Mouse (Mus musculus) right cerebral cortex, postnatal 36 days (tissue): ENCODE data around the gene Ndufs8.

Source experiments
- DNase-seq, 2 experiments: peaks; one replicate each; pipeline ENCODE4 v3.0.0; 2022; ENCODE audit warnings: low spot score in 2 of 2, mixed read lengths in 1 of 2

Gene Ndufs8

GRCm38 (mm10) chr19:3931716-3932115, 19.1 kb upstream of the Ndufs8 start:
- no peak for DNase-seq

- DNase-seq = no peak
Observed at GRCm38 (mm10) chr19:3930262-3931057, 17.9 kb upstream of the Ndufs8 start.

GRCm38 (mm10) chr19:3929211-3929941, 16.8 kb upstream of the Ndufs8 start, which contains the start of gene Aldh3b1:
Gene Aldh3b1 (minus strand): TSS chr19:3929808.
- DNase-seq = peak in 1 of 2 experiments; percentile 52

- no peak for DNase-seq
Observed at GRCm38 (mm10) chr19:3928779-3929178, 16.2 kb upstream of the Ndufs8 start.

- no peak for DNase-seq
Observed at GRCm38 (mm10) chr19:3927989-3928388, 15.4 kb upstream of the Ndufs8 start.

- DNase-seq = no peak
Observed at GRCm38 (mm10) chr19:3926685-3927084, 14.1 kb upstream of the Ndufs8 start.

- DNase-seq = no peak
Observed at GRCm38 (mm10) chr19:3926279-3926678, 13.7 kb upstream of the Ndufs8 start.

GRCm38 (mm10) chr19:3925859-3926258, 13.3 kb upstream of the Ndufs8 start:
- no peak for DNase-seq

GRCm38 (mm10) chr19:3924868-3925267, 12.3 kb upstream of the Ndufs8 start:
- no peak for DNase-seq

GRCm38 (mm10) chr19:3924190-3924589, 11.6 kb upstream of the Ndufs8 start:
- no peak for DNase-seq

- DNase-seq = no peak
Observed at GRCm38 (mm10) chr19:3923586-3923985, 11.0 kb upstream of the Ndufs8 start.

GRCm38 (mm10) chr19:3922661-3923371, 10.2 kb upstream of the Ndufs8 start:
- DNase-seq = no peak

- no peak for DNase-seq
Observed at GRCm38 (mm10) chr19:3919928-3920327, 7.4 kb upstream of the Ndufs8 start.

GRCm38 (mm10) chr19:3916727-3917126, 4.2 kb upstream of the Ndufs8 start:
- no peak for DNase-seq

GRCm38 (mm10) chr19:3914535-3914934, 2.0 kb upstream of the Ndufs8 start:
- no peak for DNase-seq

GRCm38 (mm10) chr19:3913692-3914091, 1.1 kb upstream of the Ndufs8 start:
- DNase-seq = no peak

GRCm38 (mm10) chr19:3910206-3910605, 2.4 kb downstream of the Ndufs8 start:
- no peak for DNase-seq

- DNase-seq = no peak
Observed at GRCm38 (mm10) chr19:3907876-3908660, 4.5 kb downstream of the Ndufs8 start.

- peak in 1 of 2 experiments; percentile 50 for DNase-seq
Observed at GRCm38 (mm10) chr19:3906795-3907786, 5.5 kb downstream of the Ndufs8 start, which contains the start of gene Tcirg1. Gene Tcirg1 (minus strand): TSS chr19:3907133.

GRCm38 (mm10) chr19:3906326-3906725, 6.2 kb downstream of the Ndufs8 start:
- DNase-seq = no peak
